Mouse (Mus musculus): ENCODE data around the gene Mark3. TPM values are rescaled to one million over a fixed set of nuclear protein-coding genes. Genes with fewer than 3 reads are reported as not detected.
"Not testable (repeated sequence)": the region's sequence is repeated elsewhere in the genome, so short reads cannot be mapped to it uniquely, and the experiment has no call there.

Mark3 gene
- polyA plus RNA-seq, 1 experiment from 2014 or later = 25.7 TPM

GRCm38 (mm10) chr12:111653434-111653833 is 79.1 kb downstream of the Mark3 start:
- WGBS = 29% methylated on average over 3 of the region's 3 CpGs
- no peak for ATAC-seq (replicated peaks; ENCODE audit: extremely low read depth, insufficient read depth, low FRiP score)
- H3K36me3 ChIP-seq (ENCODE audit: control insufficient read depth, insufficient read depth) = peaks cover 30% of the 10 kb centered on the region

GRCm38 (mm10) chr12:111655695-111656094 is 81.4 kb downstream of the Mark3 start:
- Histone ChIP-seq H3K27me3 (ENCODE audit: control insufficient read depth, insufficient read depth, low read length) (no peaks in the 10 kb centered on the region), H3K4me2 (ENCODE audit: low read depth, low read length) (no peak overlapping the region), H3K9me3 (replicated peaks; ENCODE audit: control insufficient read depth, low read length) (no peaks in the 10 kb centered on the region), H3K36me3 (ENCODE audit: control insufficient read depth, insufficient read depth) (peaks cover 18% of the 10 kb centered on the region), H3K9ac (ENCODE audit: low read length) (no peak overlapping the region), H3K4me1 (ENCODE audit: control insufficient read depth, insufficient read depth, low read length) (no peaks in the 10 kb centered on the region), H3K4me3 (ENCODE audit: low read length) (no peak overlapping the region), H3K27ac (ENCODE audit: low read length) (no peak overlapping the region)
- no peak for ATAC-seq (replicated peaks; ENCODE audit: extremely low read depth, insufficient read depth, low FRiP score)
- WGBS = 93% methylated on average over 11 of the region's 11 CpGs

More at GRCm38 (mm10) chr12:111653434-111653833, 79.1 kb downstream of the Mark3 start:
- H3K27me3 ChIP-seq (ENCODE audit: control insufficient read depth, insufficient read depth, low read length) = no peaks in the 10 kb centered on the region
- no peak overlapping the region for H3K4me3 ChIP-seq (ENCODE audit: low read length)
- H3K9me3 ChIP-seq (replicated peaks; ENCODE audit: control insufficient read depth, low read length) = no peaks in the 10 kb centered on the region
- H3K9ac ChIP-seq (ENCODE audit: low read length) = no peak overlapping the region
- no peaks in the 10 kb centered on the region for H3K4me1 ChIP-seq (ENCODE audit: control insufficient read depth, insufficient read depth, low read length)
- H3K27ac ChIP-seq (ENCODE audit: low read length) = no peak overlapping the region
- no peak overlapping the region for H3K4me2 ChIP-seq (ENCODE audit: low read depth, low read length)

GRCm38 (mm10) chr12:111659331-111659730 is 85.0 kb downstream of the Mark3 start:
- Histone ChIP-seq H3K36me3 (ENCODE audit: control insufficient read depth, insufficient read depth) (peaks cover 12% of the 10 kb centered on the region), H3K9ac (ENCODE audit: low read length) (no peak overlapping the region), H3K4me3 (ENCODE audit: low read length) (no peak overlapping the region), H3K4me1 (ENCODE audit: control insufficient read depth, insufficient read depth, low read length) (peaks cover 8% of the 10 kb centered on the region), H3K9me3 (replicated peaks; ENCODE audit: control insufficient read depth, low read length) (no peaks in the 10 kb centered on the region), H3K27me3 (ENCODE audit: control insufficient read depth, insufficient read depth, low read length) (no peaks in the 10 kb centered on the region), H3K4me2 (ENCODE audit: low read depth, low read length) (no peak overlapping the region), H3K27ac (ENCODE audit: low read length) (no peak overlapping the region)
- 91% methylated on average over 4 of the region's 4 CpGs for WGBS
- no peak for ATAC-seq (replicated peaks; ENCODE audit: extremely low read depth, insufficient read depth, low FRiP score)

- no peak overlapping the region for H3K9ac ChIP-seq (ENCODE audit: low read length)
- peaks cover 8% of the 10 kb centered on the region for H3K36me3 ChIP-seq (ENCODE audit: control insufficient read depth, insufficient read depth)
- no peak overlapping the region for H3K27ac ChIP-seq (ENCODE audit: low read length)
- no peak overlapping the region for H3K4me3 ChIP-seq (ENCODE audit: low read length)
- H3K4me1 ChIP-seq (ENCODE audit: control insufficient read depth, insufficient read depth, low read length) = peaks cover 14% of the 10 kb centered on the region
- H3K9me3 ChIP-seq (replicated peaks; ENCODE audit: control insufficient read depth, low read length) = no peaks in the 10 kb centered on the region
- WGBS = 100% methylated on average over 1 of the region's 1 CpGs
- H3K27me3 ChIP-seq (ENCODE audit: control insufficient read depth, insufficient read depth, low read length) = no peaks in the 10 kb centered on the region
- no peak overlapping the region for H3K4me2 ChIP-seq (ENCODE audit: low read depth, low read length)
- no peak for ATAC-seq (replicated peaks; ENCODE audit: extremely low read depth, insufficient read depth, low FRiP score)
These were observed 86.3 kb downstream of the Mark3 start for GRCm38 (mm10) chr12:111660628-111661027.

GRCm38 (mm10) chr12:111661554-111661953 is 87.2 kb downstream of the Mark3 start:
- not testable (repeated sequence) for H3K4me2 ChIP-seq (ENCODE audit: low read depth, low read length); H3K9ac ChIP-seq (ENCODE audit: low read length); H3K27me3 ChIP-seq (ENCODE audit: control insufficient read depth, insufficient read depth, low read length); ATAC-seq (replicated peaks; ENCODE audit: extremely low read depth, insufficient read depth, low FRiP score); H3K9me3 ChIP-seq (replicated peaks; ENCODE audit: control insufficient read depth, low read length); H3K27ac ChIP-seq (ENCODE audit: low read length); H3K36me3 ChIP-seq (ENCODE audit: control insufficient read depth, insufficient read depth); H3K4me3 ChIP-seq (ENCODE audit: low read length)
- H3K4me1 ChIP-seq (ENCODE audit: control insufficient read depth, insufficient read depth, low read length) = peaks cover 23% of the 10 kb centered on the region
- WGBS = 96% methylated on average over 11 of the region's 11 CpGs

GRCm38 (mm10) chr12:111663228-111664143 is 89.2 kb downstream of the Mark3 start:
- H3K4me1 ChIP-seq (ENCODE audit: control insufficient read depth, insufficient read depth, low read length) = peaks cover 27% of the 10 kb centered on the region
- no peaks in the 10 kb centered on the region for H3K36me3 ChIP-seq (ENCODE audit: control insufficient read depth, insufficient read depth)
- H3K4me3 ChIP-seq (ENCODE audit: low read length) = no peak overlapping the region
- H3K9ac ChIP-seq (ENCODE audit: low read length) = no peak overlapping the region
- H3K27me3 ChIP-seq (ENCODE audit: control insufficient read depth, insufficient read depth, low read length) = no peaks in the 10 kb centered on the region
- H3K9me3 ChIP-seq (replicated peaks; ENCODE audit: control insufficient read depth, low read length) = no peaks in the 10 kb centered on the region
- 51% methylated on average over 17 of the region's 17 CpGs for WGBS
- H3K27ac ChIP-seq (ENCODE audit: low read length) = peak overlapping the region; percentile 49
- no peak for ATAC-seq (replicated peaks; ENCODE audit: extremely low read depth, insufficient read depth, low FRiP score)
- H3K4me2 ChIP-seq (ENCODE audit: low read depth, low read length) = peak overlapping the region; percentile 1; the same call in 1 of the 2 replicates

GRCm38 (mm10) chr12:111664144-111664634 is 89.9 kb downstream of the Mark3 start:
- Histone ChIP-seq H3K27me3 (ENCODE audit: control insufficient read depth, insufficient read depth, low read length) (no peaks in the 10 kb centered on the region), H3K27ac (ENCODE audit: low read length) (peak overlapping the region; percentile 49), H3K9me3 (replicated peaks; ENCODE audit: control insufficient read depth, low read length) (no peaks in the 10 kb centered on the region), H3K9ac (ENCODE audit: low read length) (no peak overlapping the region), H3K4me2 (ENCODE audit: low read depth, low read length) (peak overlapping the region; percentile 1; the same call in 1 of the 2 replicates), H3K36me3 (ENCODE audit: control insufficient read depth, insufficient read depth) (no peaks in the 10 kb centered on the region), H3K4me3 (ENCODE audit: low read length) (no peak overlapping the region), H3K4me1 (ENCODE audit: control insufficient read depth, insufficient read depth, low read length) (peaks cover 34% of the 10 kb centered on the region)
- ATAC-seq (replicated peaks; ENCODE audit: extremely low read depth, insufficient read depth, low FRiP score) = peak; percentile 18; the same call in 1 of the 2 replicates
- WGBS = 40% methylated on average over 6 of the region's 6 CpGs

GRCm38 (mm10) chr12:111665041-111665880 is 90.9 kb downstream of the Mark3 start:
- no peak for ATAC-seq (replicated peaks; ENCODE audit: extremely low read depth, insufficient read depth, low FRiP score)
- Histone ChIP-seq H3K4me2 (ENCODE audit: low read depth, low read length) (no peak overlapping the region), H3K36me3 (ENCODE audit: control insufficient read depth, insufficient read depth) (no peaks in the 10 kb centered on the region), H3K27ac (ENCODE audit: low read length) (peak overlapping the region; percentile 72), H3K27me3 (ENCODE audit: control insufficient read depth, insufficient read depth, low read length) (no peaks in the 10 kb centered on the region), H3K9ac (ENCODE audit: low read length) (no peak overlapping the region), H3K9me3 (replicated peaks; ENCODE audit: control insufficient read depth, low read length) (no peaks in the 10 kb centered on the region), H3K4me1 (ENCODE audit: control insufficient read depth, insufficient read depth, low read length) (peaks cover 36% of the 10 kb centered on the region), H3K4me3 (ENCODE audit: low read length) (no peak overlapping the region)
- WGBS = 59% methylated on average over 13 of the region's 13 CpGs
